Mouse (Mus musculus) adrenal gland, postnatal 4 days (tissue): ENCODE data around the gene St8sia1. TPM values are rescaled to one million over a fixed set of nuclear protein-coding genes. Genes with fewer than 3 reads are reported as not detected.

Experiments used
- DNase-seq, 2 experiments: peaks; one replicate each; pipeline ENCODE4 v3.0.0; 2021 to 2022; ENCODE audit warnings: low spot score in 2 of 2, mixed read lengths in 2 of 2
- total RNA-seq, 2 experiments: library from RNA; stranded (reverse); gene quantifications; 2 replicates each; pipeline ENCODE4 v1.2.3; 2021

Gene St8sia1
- total RNA-seq, 2 experiments from 2014 or later = 4.3 to 5.3 TPM

GRCm38 (mm10) chr6:142867471-142868055 lies 96.7 kb downstream of the St8sia1 start:
- DNase-seq = no peak

GRCm38 (mm10) chr6:142867023-142867422 lies 97.2 kb downstream of the St8sia1 start:
- DNase-seq = no peak

GRCm38 (mm10) chr6:142865199-142865598 lies 99.1 kb downstream of the St8sia1 start:
- no peak for DNase-seq

- DNase-seq = no peak
Measured at GRCm38 (mm10) chr6:142863881-142864280, 100.4 kb downstream of the St8sia1 start.

GRCm38 (mm10) chr6:142862265-142862664 lies 102.0 kb downstream of the St8sia1 start:
- DNase-seq = no peak

GRCm38 (mm10) chr6:142860396-142860795 lies 103.9 kb downstream of the St8sia1 start:
- DNase-seq = no peak

GRCm38 (mm10) chr6:142859946-142860345 lies 104.3 kb downstream of the St8sia1 start:
- no peak for DNase-seq

GRCm38 (mm10) chr6:142858937-142859336 lies 105.3 kb downstream of the St8sia1 start:
- DNase-seq = no peak

GRCm38 (mm10) chr6:142856258-142856874 lies 107.9 kb downstream of the St8sia1 start:
- no peak for DNase-seq

GRCm38 (mm10) chr6:142855761-142856160 lies 108.5 kb downstream of the St8sia1 start:
- DNase-seq = no peak

GRCm38 (mm10) chr6:142852419-142853377 lies 111.6 kb downstream of the St8sia1 start:
- DNase-seq = no peak

GRCm38 (mm10) chr6:142850436-142850835 lies 113.8 kb downstream of the St8sia1 start:
- no peak for DNase-seq

GRCm38 (mm10) chr6:142849326-142849725 lies 114.9 kb downstream of the St8sia1 start:
- DNase-seq = no peak

- no peak for DNase-seq
Measured at GRCm38 (mm10) chr6:142847914-142848674, 116.2 kb downstream of the St8sia1 start.

- DNase-seq = no peak
Measured at GRCm38 (mm10) chr6:142846855-142847254, 117.4 kb downstream of the St8sia1 start.

- DNase-seq = no peak
Measured at GRCm38 (mm10) chr6:142845066-142845465, 119.2 kb downstream of the St8sia1 start.

GRCm38 (mm10) chr6:142844061-142844460 lies 120.2 kb downstream of the St8sia1 start:
- no peak for DNase-seq

- no peak for DNase-seq
Measured at GRCm38 (mm10) chr6:142838501-142838900, 125.8 kb downstream of the St8sia1 start.

- no peak for DNase-seq
Measured at GRCm38 (mm10) chr6:142837326-142837725, 126.9 kb downstream of the St8sia1 start.

GRCm38 (mm10) chr6:142835726-142836125 lies 128.5 kb downstream of the St8sia1 start:
- no peak for DNase-seq

- DNase-seq = no peak
Measured at GRCm38 (mm10) chr6:142834911-142835310, 129.3 kb downstream of the St8sia1 start.
